Mouse (Mus musculus) MEL (cell line): ENCODE data around the gene Mcu.

Experiments used
- BHLHE40 ChIP-seq: IDR thresholded peaks from 2 replicates; pipeline ENCODE4 v1.6.1; 2012; ENCODE audit warnings: low read depth, mild to moderate bottlenecking, inconsistent platforms, low read length, improper control_type of control experiment, borderline replicate concordance
- CHD2 ChIP-seq: IDR thresholded peaks from 2 replicates; pipeline ENCODE4 v1.6.1; 2011; ENCODE audit warnings: low read length, improper control_type of control experiment
- CTCF ChIP-seq, 3 experiments: IDR thresholded peaks in 2 of 3; conservative IDR thresholded peaks in 1 of 3; 2 replicates each; pipeline ENCODE4 v1.5.1; 2011 to 2012; ENCODE audit warnings: low read length in 3 of 3, low read depth in 2 of 3, mild to moderate bottlenecking in 2 of 3, improper control_type of control experiment in 1 of 3, inconsistent platforms in 1 of 3, mixed read lengths in 1 of 3, moderate library complexity in 1 of 3; ENCODE audit not compliant: control insufficient read depth in 1 of 3, insufficient read depth in 1 of 3, poor library complexity in 1 of 3, severe bottlenecking in 1 of 3
- EP300 ChIP-seq, 2 experiments: IDR thresholded peaks; 2 replicates each; pipeline ENCODE4 v1.6.1; 2011; ENCODE audit warnings: improper control_type of control experiment in 2 of 2, low read length in 2 of 2, low read depth in 1 of 2, mild to moderate bottlenecking in 1 of 2
- GATA1 ChIP-seq: IDR thresholded peaks from 2 replicates; pipeline ENCODE4 v1.6.1; 2011; ENCODE audit warnings: low read depth, low read length, improper control_type of control experiment
- JUND ChIP-seq: IDR thresholded peaks from 2 replicates; pipeline ENCODE4 v1.6.1; 2011; ENCODE audit warnings: low read depth, mild to moderate bottlenecking, improper control_type of control experiment, low read length
- MAFK ChIP-seq: IDR thresholded peaks from 2 replicates; pipeline ENCODE4 v1.6.1; 2011; ENCODE audit warnings: low read depth, mild to moderate bottlenecking, low read length, improper control_type of control experiment, borderline replicate concordance
- MXI1 ChIP-seq: IDR thresholded peaks from 2 replicates; pipeline ENCODE4 v1.6.1; 2011; ENCODE audit warnings: mild to moderate bottlenecking, low read depth, low read length, improper control_type of control experiment
- POLR2A ChIP-seq, 2 experiments: IDR thresholded peaks; 2 replicates each; pipeline ENCODE4 v1.6.1; 2011 to 2012; ENCODE audit warnings: low read length in 2 of 2, mild to moderate bottlenecking in 2 of 2, control low read depth in 1 of 2, improper control_type of control experiment in 1 of 2, low read depth in 1 of 2, moderate library complexity in 1 of 2; ENCODE audit not compliant: control insufficient read depth in 1 of 2, insufficient read depth in 1 of 2, poor library complexity in 1 of 2
- POLR2AphosphoS2 ChIP-seq: IDR thresholded peaks from 2 replicates; pipeline ENCODE4 v1.6.1; 2011; ENCODE audit warnings: low read length, improper control_type of control experiment
- RCOR1 ChIP-seq: IDR thresholded peaks from 2 replicates; pipeline ENCODE4 v1.6.1; 2012; ENCODE audit warnings: low read depth, mild to moderate bottlenecking, inconsistent platforms, low read length, improper control_type of control experiment
- TCF12 ChIP-seq: IDR thresholded peaks from 2 replicates; pipeline ENCODE4 v1.6.1; 2014; ENCODE audit warnings: low read depth, mild to moderate bottlenecking, inconsistent platforms, low read length, improper control_type of control experiment, moderate library complexity
- USF2 ChIP-seq, 2 experiments: IDR thresholded peaks; 2 replicates each; pipeline ENCODE4 v1.6.1; 2011 to 2012; ENCODE audit warnings: improper control_type of control experiment in 2 of 2, low read length in 2 of 2, borderline replicate concordance in 1 of 2, inconsistent platforms in 1 of 2, low read depth in 1 of 2, mild to moderate bottlenecking in 1 of 2; ENCODE audit not compliant: insufficient read depth in 1 of 2
- ZMIZ1 ChIP-seq: IDR thresholded peaks from 2 replicates; pipeline ENCODE4 v1.6.1; 2012; ENCODE audit warnings: low read depth, mild to moderate bottlenecking, inconsistent platforms, low read length, improper control_type of control experiment, moderate library complexity

DNA sequence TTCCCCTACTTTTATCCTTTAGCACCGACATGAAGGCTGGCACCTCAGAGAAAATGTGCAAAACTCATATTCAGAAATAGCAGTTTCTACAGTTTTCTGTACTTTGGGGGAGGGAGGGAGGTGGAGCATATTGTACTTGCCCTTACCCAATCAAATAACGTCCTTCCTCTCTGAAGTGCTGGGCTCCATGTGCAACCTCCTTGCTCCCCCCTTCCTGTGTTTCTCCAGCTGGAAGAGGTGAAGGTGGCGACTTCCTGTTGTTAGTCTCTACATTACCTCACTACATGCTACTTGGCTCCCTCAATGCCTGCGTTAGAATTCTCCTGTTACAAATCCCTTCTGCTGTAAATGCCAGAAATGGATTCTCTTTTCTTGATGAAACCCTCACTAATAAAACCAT lies 54.0 kb downstream of the Mcu start:
- no peak for TF ChIP-seq GATA1
- TF ChIP-seq CTCF (IDR thresholded peaks at IDR 0.05 in 2 of 3, conservative IDR thresholded peaks at IDR 0.05 in 1 of 3; ENCODE audit: control insufficient read depth in 1 of 3, insufficient read depth in 1 of 3, low read depth in 2 of 3, low read length in 3 of 3, poor library complexity in 1 of 3, severe bottlenecking in 1 of 3): no peak
- TF ChIP-seq POLR2A (IDR thresholded peaks at IDR 0.05; ENCODE audit: control insufficient read depth in 1 of 2, insufficient read depth in 1 of 2, low read depth in 1 of 2, low read length in 2 of 2, poor library complexity in 1 of 2): no peak
- no peak for TF ChIP-seq MAFK
- no peak for TF ChIP-seq POLR2AphosphoS2
- TF ChIP-seq EP300 (IDR thresholded peaks at IDR 0.05; ENCODE audit: low read depth in 1 of 2, low read length in 2 of 2): no peak
- no peak for TF ChIP-seq RCOR1
- TF ChIP-seq BHLHE40: no peak
- TF ChIP-seq MXI1: no peak
- no peak for TF ChIP-seq TCF12
- TF ChIP-seq ZMIZ1: no peak
- TF ChIP-seq JUND: no peak
- TF ChIP-seq CHD2: no peak
- no peak for TF ChIP-seq USF2 (IDR thresholded peaks at IDR 0.05; ENCODE audit: borderline replicate concordance in 1 of 2, insufficient read depth in 1 of 2, low read depth in 1 of 2, low read length in 2 of 2)
